Mouse (Mus musculus): ENCODE data around the gene Megf9. TPM values are rescaled to one million over a fixed set of nuclear protein-coding genes. Genes with fewer than 3 reads are reported as not detected.

Megf9 gene
- total and polyA plus RNA-seq, 3 experiments, result not detected

DNA sequence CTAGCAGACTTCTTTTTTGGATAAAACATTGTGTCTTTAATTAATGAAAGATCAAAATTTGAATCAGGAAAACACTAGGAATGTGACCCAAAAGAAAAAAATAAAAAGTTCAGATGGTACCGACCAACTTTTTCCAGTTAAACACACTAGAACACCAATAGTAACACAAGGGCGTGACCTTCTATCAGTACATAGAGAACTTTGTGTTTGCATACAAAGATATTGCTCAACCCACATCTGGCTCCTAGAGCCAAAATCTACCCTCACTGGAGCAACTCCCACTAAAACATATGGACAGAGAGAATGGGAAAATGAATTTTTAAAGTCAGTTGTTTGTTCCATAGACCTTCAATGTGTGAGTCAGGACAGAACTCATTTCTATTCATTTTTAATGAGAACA lies 50.7 kb downstream of the Megf9 start:
- H3K4me3 ChIP-seq (replicated peaks in 1 of 3; ENCODE audit: low read depth in 2 of 3, low read length in 2 of 3, poor library complexity in 1 of 3), result no peak overlapping the region
- no peaks in the 10 kb centered on the region for H3K36me3 ChIP-seq (replicated peaks in 1 of 2; ENCODE audit: control insufficient read depth in 1 of 2, insufficient read depth in 1 of 2, low read length in 1 of 2)
- no peaks in the 10 kb centered on the region for H3K9me3 ChIP-seq (replicated peaks; ENCODE audit: low read length)
- in situ Hi-C loops (cut with MboI; ENCODE audit: low pct_ligation_motif_present, low pct_unique_long_range_greater_than_20kb, low sequenced_read_pairs), result no loop called here
- H3K27me3 ChIP-seq (replicated peaks), result no peaks in the 10 kb centered on the region
- H3K4me2 ChIP-seq (ENCODE audit: insufficient read depth, low read depth, poor library complexity, severe bottlenecking), result no peak overlapping the region
- H3K27ac ChIP-seq (ENCODE audit: insufficient read depth, low read depth), result no peak overlapping the region
- no peak for DNase-seq (ENCODE audit: extremely low read depth)
- no peaks in the 10 kb centered on the region for H3K4me1 ChIP-seq (ENCODE audit: control insufficient read depth in 1 of 2, insufficient read depth in 2 of 2)
- no peaks in the 10 kb centered on the region for H3K79me2 ChIP-seq (replicated peaks; ENCODE audit: control insufficient read depth, extremely low read depth, insufficient read depth, poor library complexity, severe bottlenecking)
- TF ChIP-seq USF1 (IDR thresholded peaks at IDR 0.05; ENCODE audit: low read depth, low read length) (no peak), SIN3A (IDR thresholded peaks at IDR 0.05; ENCODE audit: low read length) (no peak), MXI1 (IDR thresholded peaks at IDR 0.05; ENCODE audit: low read depth, low read length) (no peak), SMC3 (IDR thresholded peaks at IDR 0.05; ENCODE audit: low read depth, low read length) (no peak), TCF12 (IDR thresholded peaks at IDR 0.05; ENCODE audit: low read depth, low read length) (no peak), MYC (IDR thresholded peaks at IDR 0.05; ENCODE audit: low read depth, low read length) (no peak), GABPA (IDR thresholded peaks at IDR 0.05; ENCODE audit: insufficient replicate concordance, low read depth, low read length) (no peak), CHD1 (IDR thresholded peaks at IDR 0.05; ENCODE audit: low read depth, low read length) (no peak), CTCF (conservative IDR thresholded peaks at IDR 0.05 in 1 of 2, IDR thresholded peaks at IDR 0.05 in 1 of 2; ENCODE audit: low read depth in 2 of 2, low read length in 2 of 2) (no peak), EP300 (IDR thresholded peaks at IDR 0.05; ENCODE audit: low read length) (no peak), POLR2A (IDR thresholded peaks at IDR 0.05; ENCODE audit: low read depth, low read length) (no peak), ZKSCAN1 (IDR thresholded peaks at IDR 0.05; ENCODE audit: borderline replicate concordance, low read depth, low read length) (no peak), POLR2AphosphoS2 (IDR thresholded peaks at IDR 0.05; ENCODE audit: low read depth, low read length) (no peak), USF2 (conservative IDR thresholded peaks at IDR 0.05; ENCODE audit: low read depth, low read length) (no peak), ETS1 (conservative IDR thresholded peaks at IDR 0.05; ENCODE audit: low read depth, low read length) (no peak), RCOR1 (conservative IDR thresholded peaks at IDR 0.05; ENCODE audit: low read depth, low read length) (no peak)
- dilution Hi-C loops (cut with MboI; ENCODE audit: extremely low pct_ligation_motif_present, extremely low pct_unique_long_range_greater_than_20kb, low sequenced_read_pairs), result no loop called here
- no peak overlapping the region for H3K9ac ChIP-seq (ENCODE audit: insufficient read depth, low read depth)

- Histone ChIP-seq H3K27me3 (replicated peaks) (no peaks in the 10 kb centered on the region), H3K79me2 (replicated peaks; ENCODE audit: control insufficient read depth, extremely low read depth, insufficient read depth, poor library complexity, severe bottlenecking) (no peaks in the 10 kb centered on the region), H3K9ac (ENCODE audit: insufficient read depth, low read depth) (no peak overlapping the region), H3K4me1 (ENCODE audit: control insufficient read depth in 1 of 2, insufficient read depth in 2 of 2) (no peaks in the 10 kb centered on the region), H3K9me3 (replicated peaks; ENCODE audit: low read length) (no peaks in the 10 kb centered on the region), H3K36me3 (replicated peaks in 1 of 2; ENCODE audit: control insufficient read depth in 1 of 2, insufficient read depth in 1 of 2, low read length in 1 of 2) (no peaks in the 10 kb centered on the region), H3K27ac (ENCODE audit: insufficient read depth, low read depth) (no peak overlapping the region), H3K4me3 (replicated peaks in 1 of 3; ENCODE audit: low read depth in 2 of 3, low read length in 2 of 3, poor library complexity in 1 of 3) (no peak overlapping the region), H3K4me2 (ENCODE audit: insufficient read depth, low read depth, poor library complexity, severe bottlenecking) (no peak overlapping the region)
- no peak for DNase-seq (ENCODE audit: extremely low read depth)
- in situ Hi-C loops (cut with MboI; ENCODE audit: low pct_ligation_motif_present, low pct_unique_long_range_greater_than_20kb, low sequenced_read_pairs) (no loop called here), dilution Hi-C loops (cut with MboI; ENCODE audit: extremely low pct_ligation_motif_present, extremely low pct_unique_long_range_greater_than_20kb, low sequenced_read_pairs) (no loop called here)
- no peak for TF ChIP-seq JUND (conservative IDR thresholded peaks at IDR 0.05; ENCODE audit: low read depth, low read length)
- TF ChIP-seq NELFE (IDR thresholded peaks at IDR 0.05; ENCODE audit: low read depth, low read length), result no peak
- TF ChIP-seq MEF2A (IDR thresholded peaks at IDR 0.05; ENCODE audit: borderline replicate concordance, low read depth, low read length), result no peak
- TF ChIP-seq TCF12 (IDR thresholded peaks at IDR 0.05; ENCODE audit: low read depth, low read length), result no peak
- TF ChIP-seq MAZ (IDR thresholded peaks at IDR 0.05; ENCODE audit: low read depth, low read length), result no peak
- TF ChIP-seq CTCF (conservative IDR thresholded peaks at IDR 0.05 in 1 of 2, IDR thresholded peaks at IDR 0.05 in 1 of 2; ENCODE audit: low read depth in 2 of 2, low read length in 2 of 2), result no peak
- TF ChIP-seq IRF4 (IDR thresholded peaks at IDR 0.05; ENCODE audit: low read depth, low read length), result no peak
- no peak for TF ChIP-seq MAFK (IDR thresholded peaks at IDR 0.05; ENCODE audit: insufficient replicate concordance, low read length)
- no peak for TF ChIP-seq USF2 (conservative IDR thresholded peaks at IDR 0.05; ENCODE audit: low read depth, low read length)
- TF ChIP-seq ZMIZ1 (IDR thresholded peaks at IDR 0.05; ENCODE audit: low read depth, low read length), result no peak
- no peak for TF ChIP-seq JUN (IDR thresholded peaks at IDR 0.05; ENCODE audit: insufficient read depth, low read depth, low read length)
- no peak for TF ChIP-seq CHD1 (IDR thresholded peaks at IDR 0.05; ENCODE audit: low read depth, low read length)
- TF ChIP-seq ZC3H11A (IDR thresholded peaks at IDR 0.05; ENCODE audit: low read depth, low read length), result no peak
- no peak for TF ChIP-seq MYC (IDR thresholded peaks at IDR 0.05; ENCODE audit: low read depth, low read length)
- TF ChIP-seq ETS1 (conservative IDR thresholded peaks at IDR 0.05; ENCODE audit: low read depth, low read length), result no peak
- no peak for TF ChIP-seq USF1 (IDR thresholded peaks at IDR 0.05; ENCODE audit: low read depth, low read length)
- TF ChIP-seq MAX (IDR thresholded peaks at IDR 0.05; ENCODE audit: low read length), result no peak
- no peak for TF ChIP-seq RCOR1 (conservative IDR thresholded peaks at IDR 0.05; ENCODE audit: low read depth, low read length)
Observed at GRCm38 (mm10) chr4:70481931-70482330, 52.9 kb downstream of the Megf9 start.

Data from CH12.LX (cell line).